Mouse (Mus musculus) embryonic fibroblast, embryonic 13.5 days (primary cell): ENCODE data around the gene Lmo1. TPM values are rescaled to one million over a fixed set of nuclear protein-coding genes. Genes with fewer than 3 reads are reported as not detected.

Source experiments
- H3K27ac ChIP-seq: 2 replicates; pipeline ENCODE4 v1.5.1; 2012; ENCODE audit warnings: low read length, control low read depth, inconsistent platforms; ENCODE audit not compliant: insufficient read depth
- H3K4me1 ChIP-seq: 2 replicates; pipeline ENCODE4 v1.6.1; 2011; ENCODE audit warnings: low read length; ENCODE audit not compliant: control insufficient read depth, insufficient read depth
- H3K4me3 ChIP-seq: 2 replicates; pipeline ENCODE4 v1.5.1; 2011; ENCODE audit warnings: mild to moderate bottlenecking, control low read depth, low read length; ENCODE audit not compliant: insufficient read depth
- CTCF ChIP-seq: IDR thresholded peaks from 2 replicates; pipeline ENCODE4 v1.5.1; 2011; ENCODE audit warnings: mild to moderate bottlenecking, control low read depth, low read length, moderate library complexity, borderline replicate concordance; ENCODE audit not compliant: insufficient read depth
- POLR2A ChIP-seq: IDR thresholded peaks from 2 replicates; pipeline ENCODE4 v1.6.1; 2011; ENCODE audit warnings: low read depth, mild to moderate bottlenecking, control low read depth, low read length, moderate library complexity
- polyA plus RNA-seq: library from polyadenylated mRNA; stranded (reverse); fragments of >200 nt; gene quantifications from 2 replicates; pipeline ENCODE4 v1.2.4, GENCODE M21; 2011; ENCODE audit warnings: low read depth; ENCODE audit not compliant: missing spikeins, insufficient read length

The Lmo1 gene
- polyA plus RNA-seq, 1 experiment, result 5.3 TPM

DNA sequence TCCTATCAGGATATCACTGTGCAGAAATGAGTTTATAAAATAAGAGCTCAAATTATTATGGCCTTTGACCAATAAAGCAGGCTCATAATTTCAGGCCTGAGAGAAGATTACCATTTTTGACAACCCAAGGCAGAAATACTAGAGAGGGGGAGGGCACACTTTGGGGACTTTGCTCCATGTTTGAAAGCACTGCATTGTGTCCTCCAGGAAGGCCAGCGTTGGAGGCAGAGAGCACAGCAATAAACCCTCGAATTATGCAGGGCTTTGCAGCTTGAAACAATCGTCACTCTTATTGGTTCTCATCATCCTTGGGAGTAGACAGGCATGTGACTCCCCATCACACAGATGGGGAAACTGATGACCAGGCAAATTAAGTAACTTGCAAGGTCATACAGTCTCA lies 28.1 kb upstream of the Lmo1 start:
- Histone ChIP-seq H3K4me1 (no peaks in the 10 kb centered on the region), H3K4me3 (no peak overlapping the region), H3K27ac (no peak overlapping the region)
- TF ChIP-seq POLR2A (no peak), CTCF (no peak)

DNA sequence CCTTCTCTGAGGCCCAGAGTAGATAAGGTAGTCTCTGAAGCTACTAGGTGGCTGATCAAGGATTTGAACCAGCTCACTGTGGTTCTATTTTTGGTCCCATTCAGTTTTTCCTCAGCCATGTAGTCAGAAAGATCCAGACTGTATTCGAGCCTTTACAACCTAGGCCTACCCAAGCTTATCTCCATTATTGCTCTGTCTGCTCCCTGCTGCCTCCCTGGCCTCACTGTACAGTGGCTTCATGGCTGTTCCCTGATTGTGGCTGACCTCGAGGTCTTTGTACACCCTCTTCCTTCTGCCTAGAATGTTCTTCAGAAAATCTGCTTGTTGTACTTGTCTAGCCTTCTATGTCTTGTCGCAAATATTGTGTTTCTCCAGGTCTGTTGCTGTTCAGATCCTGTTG lies 25.6 kb upstream of the Lmo1 start:
- Histone ChIP-seq H3K4me3 (no peak overlapping the region), H3K27ac (no peak overlapping the region), H3K4me1 (no peaks in the 10 kb centered on the region)
- TF ChIP-seq CTCF (no peak), POLR2A (no peak)

DNA sequence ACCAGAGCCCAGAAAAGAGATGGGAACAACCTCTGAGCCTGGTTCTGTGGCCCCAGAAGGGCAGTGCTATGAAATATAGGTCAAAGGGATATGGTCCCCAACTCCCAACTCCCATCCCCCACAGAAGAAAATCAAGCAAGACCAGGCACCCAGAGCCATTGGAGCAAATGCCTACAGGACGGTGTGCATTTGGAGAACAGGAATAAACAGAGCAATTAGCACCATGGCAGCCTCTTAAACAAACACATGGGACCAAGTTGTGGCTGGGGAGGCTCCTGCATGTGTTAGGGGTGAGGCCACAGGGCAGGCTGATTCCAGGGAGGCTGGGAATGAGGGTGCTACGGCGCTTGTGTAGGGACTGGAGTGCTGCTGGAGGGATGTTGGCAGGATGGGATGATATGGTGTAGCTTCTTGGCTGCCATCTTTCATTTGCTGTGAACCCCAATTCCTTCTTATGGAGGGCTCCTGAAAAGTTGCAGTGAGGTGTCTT lies 22.2 kb upstream of the Lmo1 start:
- H3K27ac ChIP-seq, result no peak overlapping the region

DNA sequence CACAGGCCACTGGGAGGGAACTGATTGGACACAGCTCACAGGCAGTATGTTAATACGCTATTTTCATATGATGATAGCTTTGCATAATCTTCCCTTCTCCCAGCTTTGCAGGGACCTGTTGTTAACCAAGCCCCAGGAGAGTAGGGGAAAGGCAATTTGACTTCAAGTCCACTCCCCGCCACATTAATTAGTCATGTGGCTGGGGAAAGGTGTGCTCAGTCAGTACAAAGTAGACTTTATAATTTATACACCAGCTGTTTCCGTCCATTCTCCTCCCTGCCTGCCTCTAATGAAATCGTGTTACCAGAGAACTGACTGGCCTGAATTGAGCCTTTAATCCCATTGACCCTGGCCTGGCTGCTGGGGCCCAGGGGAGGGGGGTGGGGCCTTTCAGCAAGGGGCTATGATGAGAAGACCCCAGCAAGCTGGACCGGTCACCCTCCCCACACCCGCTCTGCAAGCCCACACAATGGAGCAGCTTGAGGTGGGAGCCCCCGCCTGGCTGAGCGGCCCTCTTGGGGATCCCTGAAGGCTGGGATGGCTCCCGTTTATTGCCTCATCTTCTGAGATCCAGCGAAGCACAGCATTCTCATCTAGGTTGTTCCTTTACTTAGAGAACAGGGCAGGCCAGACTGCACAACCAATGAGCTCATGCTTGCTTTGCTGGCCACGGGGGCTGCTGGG lies 21.5 kb upstream of the Lmo1 start:
- Histone ChIP-seq H3K27ac (no peak overlapping the region), H3K4me3 (no peak overlapping the region), H3K4me1 (no peaks in the 10 kb centered on the region)
- TF ChIP-seq POLR2A, result no peak
- no peak for TF ChIP-seq CTCF

More for the DNA sequence above, 22.2 kb upstream of the Lmo1 start:
- H3K4me3 ChIP-seq, result no peak overlapping the region
- TF ChIP-seq CTCF (no peak), POLR2A (no peak)
- no peaks in the 10 kb centered on the region for H3K4me1 ChIP-seq

DNA sequence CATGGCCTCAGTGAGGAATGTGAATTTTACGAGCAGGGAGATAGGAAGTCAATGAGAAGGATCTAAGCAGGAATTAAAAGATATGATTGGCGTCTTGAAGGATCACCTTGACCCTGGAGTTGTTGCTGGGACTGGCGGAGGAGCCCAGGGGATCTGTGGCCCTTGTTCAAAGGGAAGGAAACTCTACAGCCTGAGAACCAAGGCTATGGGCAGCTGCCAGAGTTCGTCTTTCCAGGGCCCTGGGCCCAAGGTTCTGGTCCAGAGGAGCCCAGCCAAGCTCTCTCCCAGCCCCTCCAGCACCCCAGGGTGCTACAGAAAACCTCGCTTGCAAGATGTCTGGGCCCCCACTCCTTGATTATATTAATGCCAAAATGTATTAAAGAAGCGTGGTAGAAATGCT lies 21.0 kb upstream of the Lmo1 start:
- TF ChIP-seq CTCF, result no peak
- TF ChIP-seq POLR2A, result no peak
- H3K4me3 ChIP-seq, result no peak overlapping the region
- H3K27ac ChIP-seq, result no peak overlapping the region
- H3K4me1 ChIP-seq, result no peaks in the 10 kb centered on the region

DNA sequence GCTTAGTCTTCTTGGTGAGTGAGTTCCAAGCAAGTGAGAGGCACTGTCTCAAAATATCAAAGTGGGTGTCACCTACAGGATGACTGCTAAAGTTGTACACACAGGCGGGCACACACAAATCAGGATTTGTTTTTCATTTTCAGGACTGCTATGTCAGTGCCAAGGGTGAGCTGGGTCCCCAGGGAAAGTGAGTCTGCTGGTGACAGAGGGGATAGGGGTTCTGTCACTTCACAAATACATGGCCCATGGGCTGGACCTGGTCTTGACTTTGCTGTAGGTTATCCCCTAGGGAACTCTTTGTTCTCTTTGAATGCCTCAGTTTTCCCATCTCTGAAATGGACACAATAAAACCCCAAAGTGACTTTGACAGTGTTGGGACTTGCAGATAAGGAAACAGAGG lies 19.8 kb upstream of the Lmo1 start:
- Histone ChIP-seq H3K4me1 (0 out of 2 replicates have a peak, but pooled peaks cover 3% of the 10 kb centered on the region), H3K4me3 (no peak overlapping the region), H3K27ac (no peak overlapping the region)
- TF ChIP-seq CTCF (no peak), POLR2A (no peak)

DNA sequence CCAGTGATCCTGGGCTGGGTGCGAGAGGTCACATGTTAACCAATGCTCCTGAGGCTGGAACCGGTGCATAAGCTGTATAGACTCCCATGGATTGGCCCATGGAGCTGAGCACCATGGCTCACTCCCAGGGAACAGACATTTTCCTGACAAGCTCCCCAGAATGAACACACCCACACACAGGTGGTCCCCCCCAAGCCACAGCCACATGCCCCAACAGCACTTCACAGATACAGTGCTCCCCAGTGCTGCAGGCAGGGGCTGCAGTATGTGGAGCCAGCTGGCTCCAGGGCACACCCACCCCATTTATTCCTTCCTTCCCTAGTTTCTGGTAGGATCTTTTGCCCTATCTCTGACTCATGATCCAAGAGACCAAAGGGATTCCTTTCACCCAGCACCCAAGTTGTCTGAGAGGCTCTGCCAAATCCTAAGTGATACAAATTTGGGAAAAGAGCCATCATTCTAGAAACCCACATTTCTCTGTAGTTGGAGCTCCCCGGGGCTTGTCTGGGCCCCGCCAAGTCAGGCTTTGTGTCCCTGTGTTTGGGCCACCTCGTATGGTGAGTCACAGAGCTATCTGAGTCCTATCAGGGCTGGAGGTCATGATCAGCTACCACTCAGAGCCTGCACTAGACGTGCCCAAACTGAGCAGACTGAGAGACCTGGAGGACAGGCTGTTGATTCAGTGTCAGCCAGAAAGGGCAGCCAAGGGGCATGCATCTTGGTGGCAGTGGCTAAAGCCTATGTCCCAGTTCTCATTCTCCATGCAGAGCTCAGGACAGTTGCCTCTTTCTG lies 12.4 kb upstream of the Lmo1 start:
- H3K4me3 ChIP-seq, result no peak overlapping the region
- H3K27ac ChIP-seq, result no peak overlapping the region
- TF ChIP-seq POLR2A, result no peak
- no peak for TF ChIP-seq CTCF
- 0 out of 2 replicates have a peak, but pooled peaks cover 3% of the 10 kb centered on the region for H3K4me1 ChIP-seq

DNA sequence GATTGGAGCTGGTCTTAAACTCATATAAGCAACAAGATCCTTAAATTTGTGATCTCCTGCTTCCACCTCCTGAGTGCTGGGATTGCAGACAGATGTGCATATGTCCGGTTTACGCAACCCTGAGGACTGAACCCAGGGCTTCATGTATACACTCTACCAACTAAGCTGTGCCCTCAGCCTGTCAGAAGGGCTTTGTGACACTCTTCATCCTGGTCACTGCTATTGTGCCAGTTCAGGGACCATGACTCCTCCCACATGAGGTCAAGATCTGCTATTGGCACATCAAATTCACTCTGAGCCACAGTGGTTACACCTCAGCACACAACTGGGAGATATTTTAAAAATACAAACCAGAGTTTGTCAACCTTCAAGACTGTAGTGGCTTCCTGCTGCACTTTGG lies 11.0 kb upstream of the Lmo1 start:
- no peak for TF ChIP-seq CTCF
- no peak for TF ChIP-seq POLR2A

DNA sequence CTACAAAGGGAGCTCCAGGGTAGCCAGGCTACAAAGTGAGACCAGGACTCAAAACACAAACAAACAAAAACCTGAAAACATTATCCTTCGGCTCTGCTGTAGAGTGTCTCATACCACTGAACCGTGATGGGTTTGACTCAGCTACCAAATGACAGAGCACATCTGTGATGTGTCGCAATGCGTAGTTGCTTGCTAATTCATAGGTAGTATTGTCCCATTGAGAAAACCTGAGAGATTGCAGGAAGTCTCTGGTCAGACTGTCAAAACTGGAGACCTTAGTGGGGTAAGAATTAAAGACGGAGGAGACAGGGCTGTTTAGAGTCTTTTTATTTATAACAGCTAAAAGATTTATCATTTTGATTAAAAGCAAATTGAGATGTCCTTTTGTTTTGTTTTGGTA lies 10.6 kb upstream of the Lmo1 start:
- H3K4me3 ChIP-seq, result no peak overlapping the region
- TF ChIP-seq CTCF (no peak), POLR2A (no peak)

More for the DNA sequence above, 11.0 kb upstream of the Lmo1 start:
- H3K4me1 ChIP-seq, result 0 out of 2 replicates have a peak, but pooled peaks cover 3% of the 10 kb centered on the region
- H3K4me3 ChIP-seq, result no peak overlapping the region
- H3K27ac ChIP-seq, result no peak overlapping the region

DNA sequence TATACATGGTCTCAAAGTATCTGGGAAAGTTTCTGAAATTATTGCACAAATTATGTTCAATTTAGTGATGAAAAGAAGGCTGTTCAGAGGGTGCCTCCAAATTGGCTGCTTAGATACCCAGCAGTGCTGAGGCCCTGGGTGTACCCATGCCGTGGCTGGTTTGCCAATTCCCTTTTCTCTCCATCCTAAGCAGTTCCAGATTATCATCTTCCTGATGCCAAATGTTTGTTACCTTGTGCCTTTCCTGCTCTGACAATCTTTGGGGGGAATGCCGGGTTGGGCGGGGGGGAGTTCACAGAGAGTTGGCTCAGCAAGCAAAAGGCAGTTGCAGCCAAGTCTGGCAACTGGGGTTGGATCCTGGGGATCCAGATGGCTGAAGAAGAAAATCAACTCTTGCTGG lies 1.7 kb upstream of the Lmo1 start:
- no peak for TF ChIP-seq POLR2A
- no peak for TF ChIP-seq CTCF
- H3K27ac ChIP-seq, result no peak overlapping the region
- no peak overlapping the region for H3K4me3 ChIP-seq
- H3K4me1 ChIP-seq, result 0 out of 2 replicates have a peak, but pooled peaks cover 3% of the 10 kb centered on the region

More for the DNA sequence above, 10.6 kb upstream of the Lmo1 start:
- no peak overlapping the region for H3K27ac ChIP-seq
- H3K4me1 ChIP-seq, result no peaks in the 10 kb centered on the region
